Mouse (Mus musculus) stomach, embryonic 16.5 days (tissue): Measurements from ENCODE around the gene Rag1. TPM values are rescaled to one million over a fixed set of nuclear protein-coding genes. Genes with fewer than 3 reads are reported as not detected.

Source experiments
- ATAC-seq: fragments of 200-750 bp; cut with Nextera tagmentation; 2 replicates; pipeline ENCODE4 v1.8.0; 2017; ENCODE audit warnings: moderate number of reproducible peaks, moderate TSS enrichment; ENCODE audit not compliant: insufficient read depth, low FRiP score
- H3K27ac ChIP-seq: fragments of 300-500 bp; sonication (generic); 2 replicates; pipeline ENCODE4 v1.5.1; 2014; ENCODE audit warnings: low read length
- H3K27me3 ChIP-seq: fragments of 300-500 bp; sonication (generic); 2 replicates; pipeline ENCODE4 v1.6.1; 2014; ENCODE audit warnings: low read length, control low read depth, mixed read lengths; ENCODE audit not compliant: control insufficient read depth, insufficient read depth
- H3K36me3 ChIP-seq: fragments of 300-500 bp; sonication (generic); 2 replicates; pipeline ENCODE4 v1.6.1; 2014; ENCODE audit warnings: low read length; ENCODE audit not compliant: control insufficient read depth, insufficient read depth
- H3K4me1 ChIP-seq: fragments of 300-500 bp; sonication (generic); 2 replicates; pipeline ENCODE4 v1.6.1; 2014; ENCODE audit warnings: low read length, control low read depth, mixed read lengths; ENCODE audit not compliant: control insufficient read depth, insufficient read depth
- H3K4me2 ChIP-seq: fragments of 300-500 bp; sonication (generic); 2 replicates; pipeline ENCODE4 v1.6.1; 2014; ENCODE audit warnings: low read depth, low read length, mixed read lengths
- H3K4me3 ChIP-seq: fragments of 300-500 bp; sonication (generic); replicated peaks from 2 replicates; pipeline ENCODE4 v1.5.1; 2014; ENCODE audit warnings: mild to moderate bottlenecking, low read length
- H3K9ac ChIP-seq: fragments of 300-500 bp; sonication (generic); 2 replicates; pipeline ENCODE4 v1.6.1; 2014; ENCODE audit warnings: low read length
- H3K9me3 ChIP-seq: fragments of 300-500 bp; sonication (generic); replicated peaks from 2 replicates; pipeline ENCODE4 v1.6.1; 2016; ENCODE audit warnings: low read length, control low read depth; ENCODE audit not compliant: control insufficient read depth
- WGBS: fragments of 180-500 bp; shearing (Covaris S2); extraction: QIAGEN DNeasy Blood & Tissue Kit; methylation state at CpG from one replicate; pipeline ENCODE4 v1.1.7; 2014; 5-methylcytosine and 5-hydroxymethylcytosine counted together
- polyA plus RNA-seq: library from polyadenylated mRNA; unstranded; fragments of >200 nt; fragmentation: Nextera tagmentation; extraction: Ambion mirVana; gene quantifications from 2 replicates; pipeline ENCODE4 v1.2.1, GENCODE M21; 2015

Rag1 gene
- polyA plus RNA-seq, 1 experiment from 2014 or later = 0.17 TPM

DNA sequence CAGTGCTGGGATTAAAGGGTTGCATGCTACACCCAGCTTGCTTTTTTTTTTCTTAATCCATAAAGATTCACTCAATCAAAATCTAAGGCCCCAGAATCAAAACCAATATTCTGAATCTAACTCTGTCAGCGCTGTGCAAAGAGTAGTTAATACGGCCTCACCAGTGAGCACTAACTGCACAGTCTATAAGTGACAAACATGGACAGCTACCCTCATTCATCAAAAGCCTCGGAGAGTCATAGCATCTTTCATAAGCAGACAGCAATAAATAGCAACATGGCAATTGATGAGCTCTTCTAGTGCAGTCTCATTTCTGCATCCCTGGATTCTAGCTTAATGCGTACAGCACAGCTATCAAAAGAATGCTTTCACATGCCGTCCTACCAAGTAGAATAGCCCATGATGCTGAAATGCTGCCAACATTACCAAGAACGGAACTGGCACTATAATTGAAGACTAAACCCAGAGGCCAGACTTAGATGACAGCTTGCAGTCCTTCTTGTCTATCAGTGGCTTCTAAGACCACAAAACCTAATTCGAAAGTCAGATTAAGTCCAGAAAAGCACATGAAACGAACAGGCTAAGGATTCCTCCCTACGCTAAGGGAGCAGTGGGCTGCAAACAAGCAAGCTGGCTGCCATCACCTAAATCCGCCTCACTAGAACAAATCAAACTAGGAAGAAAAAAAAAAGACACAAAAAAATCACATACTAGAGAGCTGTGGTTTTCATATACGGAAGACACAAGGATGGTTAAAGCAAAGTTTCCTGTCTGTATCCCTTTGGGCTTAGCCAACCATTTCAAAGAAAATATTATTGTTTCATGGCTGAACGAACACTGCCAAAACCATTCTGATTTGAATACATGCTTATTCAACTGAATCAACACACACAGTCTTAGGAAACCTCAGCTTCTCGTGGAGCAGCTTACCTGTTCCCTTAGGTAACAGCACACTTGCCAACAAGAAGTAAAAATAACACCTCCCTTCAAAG, 50.8 kb downstream of the Rag1 start:
- Histone ChIP-seq H3K4me2 (no peak overlapping the region), H3K4me1 (no peaks in the 10 kb centered on the region), H3K4me3 (no peak overlapping the region), H3K9ac (no peak overlapping the region), H3K36me3 (no peaks in the 10 kb centered on the region), H3K27ac (no peak overlapping the region), H3K27me3 (no peaks in the 10 kb centered on the region), H3K9me3 (no peaks in the 10 kb centered on the region)
- ATAC-seq = no peak
- 74% methylated on average over 13 of the region's 13 CpGs for WGBS

DNA sequence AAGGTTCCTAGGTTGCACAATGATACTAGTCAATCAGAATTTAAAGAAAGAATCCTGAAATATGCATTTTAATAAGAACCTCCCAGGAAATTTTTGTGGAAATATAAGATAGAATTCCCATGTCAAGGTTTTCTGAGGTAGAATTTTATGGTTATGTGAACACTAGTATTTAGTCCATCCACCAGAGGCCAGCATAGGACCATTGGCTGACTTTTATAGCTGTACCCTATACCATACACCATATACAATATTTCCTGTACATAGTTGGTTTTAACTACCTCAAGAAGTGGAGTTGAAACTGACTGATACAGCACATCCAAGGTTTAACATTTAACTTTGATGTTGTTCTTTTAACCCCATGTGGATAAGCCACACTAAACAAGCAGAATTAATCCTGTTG, 52.1 kb downstream of the Rag1 start:
- no peaks in the 10 kb centered on the region for H3K9me3 ChIP-seq
- no peaks in the 10 kb centered on the region for H3K4me1 ChIP-seq
- no peak for ATAC-seq
- H3K27ac ChIP-seq = no peak overlapping the region
- no peaks in the 10 kb centered on the region for H3K36me3 ChIP-seq
- H3K9ac ChIP-seq = no peak overlapping the region
- H3K4me3 ChIP-seq = no peak overlapping the region
- no peaks in the 10 kb centered on the region for H3K27me3 ChIP-seq
- H3K4me2 ChIP-seq = no peak overlapping the region

DNA sequence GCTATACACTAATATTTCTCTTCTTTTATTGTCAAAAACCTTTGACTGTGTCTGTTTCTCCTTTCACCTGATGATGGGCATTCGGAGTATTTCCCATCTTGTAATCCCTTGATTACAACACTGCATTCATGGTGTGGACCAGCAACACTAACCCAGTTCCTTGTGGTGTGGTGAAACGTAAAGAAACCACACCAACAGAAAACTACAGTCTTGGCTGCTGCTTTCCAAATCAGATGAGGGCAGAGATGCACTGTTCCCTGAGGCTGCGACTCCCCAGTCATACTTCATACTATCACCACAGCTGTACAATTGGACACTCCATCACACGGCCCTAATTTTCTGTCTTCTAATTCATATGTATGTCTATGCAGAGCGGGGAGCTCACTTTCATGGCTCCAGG, 54.6 kb downstream of the Rag1 start:
- no peaks in the 10 kb centered on the region for H3K4me1 ChIP-seq
- no peak overlapping the region for H3K4me2 ChIP-seq
- no peak for ATAC-seq
- H3K4me3 ChIP-seq = no peak overlapping the region
- no peak overlapping the region for H3K27ac ChIP-seq
- 87% methylated on average over 5 of the region's 5 CpGs for WGBS
- H3K27me3 ChIP-seq = no peaks in the 10 kb centered on the region
- no peak overlapping the region for H3K9ac ChIP-seq
- H3K9me3 ChIP-seq = no peaks in the 10 kb centered on the region
- H3K36me3 ChIP-seq = no peaks in the 10 kb centered on the region

DNA sequence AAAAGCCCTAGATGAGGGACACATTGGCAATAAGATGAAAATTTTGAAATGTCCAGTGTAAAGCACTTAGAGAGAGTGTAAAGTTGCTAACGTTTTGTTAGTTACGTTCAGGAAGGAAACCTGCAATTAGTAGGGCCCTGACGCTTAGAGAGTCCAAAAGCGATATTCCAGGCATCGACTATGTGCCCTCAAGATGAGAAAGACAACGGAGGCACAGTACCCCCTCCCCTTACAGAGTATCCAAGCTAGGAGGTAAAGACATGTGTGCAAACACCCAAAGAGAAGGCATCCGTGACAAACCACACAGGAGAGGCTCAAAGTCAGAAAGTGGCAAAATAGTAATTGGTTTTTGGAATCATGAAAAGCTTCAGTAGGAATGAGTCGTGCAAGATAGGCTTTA, 56.4 kb downstream of the Rag1 start:
- H3K36me3 ChIP-seq = no peaks in the 10 kb centered on the region
- 61% methylated on average over 8 of the region's 8 CpGs for WGBS
- no peak for ATAC-seq
- no peaks in the 10 kb centered on the region for H3K4me1 ChIP-seq
- H3K4me2 ChIP-seq = no peak overlapping the region
- H3K27ac ChIP-seq = no peak overlapping the region
- no peaks in the 10 kb centered on the region for H3K9me3 ChIP-seq
- H3K4me3 ChIP-seq = no peak overlapping the region
- H3K27me3 ChIP-seq = no peaks in the 10 kb centered on the region
- H3K9ac ChIP-seq = no peak overlapping the region

DNA sequence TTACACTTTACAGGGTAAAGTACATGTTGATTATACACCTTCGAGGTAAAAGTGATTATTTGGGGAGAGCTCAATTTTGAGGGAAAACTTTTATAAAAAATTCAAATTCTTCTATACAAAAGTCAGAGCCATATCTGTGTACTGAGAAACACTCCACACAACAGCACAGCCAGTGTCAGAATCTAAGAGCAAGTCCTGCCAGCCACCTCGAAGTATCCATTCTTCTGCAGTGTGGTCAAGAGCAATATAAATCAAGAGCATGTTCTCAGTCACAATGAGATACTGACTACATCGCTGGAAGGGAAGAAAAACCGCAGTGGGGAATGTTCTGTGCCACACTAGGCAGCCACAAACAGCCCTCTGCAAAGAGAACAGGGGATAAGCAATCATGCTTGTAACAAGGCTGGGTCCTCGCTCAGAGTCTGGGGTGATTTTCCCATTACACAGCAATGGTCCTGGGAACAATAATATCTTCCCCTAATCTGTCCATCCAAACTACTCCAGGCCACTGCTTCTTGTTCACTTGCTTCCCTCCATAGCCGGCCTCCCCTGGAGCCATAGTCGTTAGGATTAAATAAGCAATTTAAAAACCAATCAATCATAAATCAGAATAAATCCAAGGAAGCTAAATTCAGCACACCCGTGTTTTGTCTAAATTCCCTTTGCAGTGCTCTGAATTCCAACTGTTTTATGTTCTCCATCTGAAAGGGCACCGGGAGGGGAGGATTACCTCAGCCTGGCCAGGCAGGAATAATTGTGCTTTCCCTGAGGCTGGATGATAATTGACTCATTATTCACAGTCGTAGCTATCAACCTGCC, 57.1 kb downstream of the Rag1 start:
- Histone ChIP-seq H3K27me3 (no peaks in the 10 kb centered on the region), H3K9ac (no peak overlapping the region), H3K4me3 (no peak overlapping the region), H3K27ac (no peak overlapping the region), H3K36me3 (no peaks in the 10 kb centered on the region), H3K4me2 (no peak overlapping the region), H3K4me1 (no peaks in the 10 kb centered on the region), H3K9me3 (no peaks in the 10 kb centered on the region)
- 31% methylated on average over 10 of the region's 10 CpGs for WGBS
- ATAC-seq = no peak

DNA sequence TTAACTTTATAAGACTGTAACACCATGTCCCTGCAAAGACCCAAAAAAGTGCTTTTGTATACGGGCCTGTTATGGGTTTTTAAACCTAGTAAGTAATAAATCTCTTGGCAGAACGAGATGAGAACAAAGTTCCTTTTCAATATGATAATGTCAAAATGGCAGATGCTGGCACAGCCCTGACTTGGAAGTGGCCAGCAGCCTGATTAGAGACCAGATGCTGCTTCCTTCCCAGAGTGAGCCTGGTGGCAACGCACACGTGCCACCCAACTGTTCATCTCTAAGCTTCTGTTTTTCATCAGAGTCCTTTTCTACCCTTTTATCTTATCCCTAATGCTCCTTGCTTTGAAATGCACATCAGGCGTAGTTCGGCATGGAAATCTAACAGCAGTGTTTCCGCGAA, 57.9 kb downstream of the Rag1 start:
- H3K4me2 ChIP-seq = no peak overlapping the region

More for the DNA sequence above, 57.9 kb downstream of the Rag1 start:
- Histone ChIP-seq H3K9me3 (no peaks in the 10 kb centered on the region), H3K4me3 (no peak overlapping the region), H3K9ac (no peak overlapping the region), H3K36me3 (no peaks in the 10 kb centered on the region), H3K27me3 (no peaks in the 10 kb centered on the region), H3K4me1 (no peaks in the 10 kb centered on the region), H3K27ac (no peak overlapping the region)
- no peak for ATAC-seq
- 73% methylated on average over 8 of the region's 8 CpGs for WGBS

Other genes starting within 250 kb of the Rag1 start
- gene Rag2, start 24.8 kb downstream of the Rag1 start, polyA plus RNA-seq = 0.28 TPM in 1 of 2 replicates, not detected in the other
- gene B230118H07Rik, start within 50 bp of the Rag1 start, polyA plus RNA-seq = 45.6 and 50.3 TPM in 2 replicates
- gene Traf6, start 28.9 kb upstream of the Rag1 start, polyA plus RNA-seq = 9.1 and 9.5 TPM in 2 replicates
- gene Prr5l, start 233.5 kb upstream of the Rag1 start, polyA plus RNA-seq = 6.7 and 9.4 TPM in 2 replicates
- 56.4 and 61.1 TPM in 2 replicates for gene Commd9, start 236.7 kb upstream of the Rag1 start, polyA plus RNA-seq